Mouse (Mus musculus) intestine, postnatal 0 days (tissue): ENCODE measurements around the gene Cd164l2. TPM values are rescaled to one million over a fixed set of nuclear protein-coding genes. Genes with fewer than 3 reads are reported as not detected.

Experiments
- ATAC-seq: fragments of 200-750 bp; cut with Nextera tagmentation; 2 replicates; pipeline ENCODE4 v1.8.0; 2017; ENCODE audit warnings: mild to moderate bottlenecking, moderate TSS enrichment, moderate library complexity
- H3K27ac ChIP-seq: fragments of 300-500 bp; sonication (generic); 2 replicates; pipeline ENCODE4 v1.5.1; 2014; ENCODE audit warnings: mild to moderate bottlenecking, low read depth, low read length, moderate library complexity
- H3K27me3 ChIP-seq: fragments of 300-500 bp; sonication (generic); replicated peaks from 2 replicates; pipeline ENCODE4 v1.6.1; 2014; ENCODE audit warnings: low read length, mixed read lengths; ENCODE audit not compliant: control insufficient read depth, insufficient read depth
- H3K36me3 ChIP-seq: fragments of 300-500 bp; sonication (generic); 2 replicates; pipeline ENCODE4 v1.6.1; 2014; ENCODE audit warnings: mild to moderate bottlenecking, moderate library complexity; ENCODE audit not compliant: control insufficient read depth, insufficient read depth
- H3K4me1 ChIP-seq: fragments of 300-500 bp; sonication (generic); replicated peaks from 2 replicates; pipeline ENCODE4 v1.6.1; 2014; ENCODE audit warnings: antibody characterized with exemption, low read length, mixed read lengths; ENCODE audit not compliant: control insufficient read depth, insufficient read depth
- H3K4me2 ChIP-seq: fragments of 300-500 bp; sonication (generic); replicated peaks from 2 replicates; pipeline ENCODE4 v1.6.1; 2014; ENCODE audit warnings: low read depth, mild to moderate bottlenecking, moderate library complexity
- H3K4me3 ChIP-seq: fragments of 300-500 bp; sonication (generic); 2 replicates; pipeline ENCODE4 v1.5.1; 2014; ENCODE audit warnings: low read depth, low read length
- H3K9ac ChIP-seq: fragments of 300-500 bp; sonication (generic); 2 replicates; pipeline ENCODE4 v1.6.1; 2014; ENCODE audit warnings: mild to moderate bottlenecking, low read depth, low read length
- H3K9me3 ChIP-seq: fragments of 300-500 bp; sonication (generic); 2 replicates; pipeline ENCODE4 v1.6.1; 2016; ENCODE audit warnings: mixed run types; ENCODE audit not compliant: control insufficient read depth
- CTCF ChIP-seq: sonication (generic); IDR thresholded peaks from 2 replicates; pipeline ENCODE4 v1.5.1; 2016; ENCODE audit warnings: low read depth, mild to moderate bottlenecking, control low read depth, antibody characterized with exemption, moderate library complexity
- WGBS: fragments of 180-500 bp; shearing (Covaris S2); extraction: QIAGEN DNeasy Blood & Tissue Kit; methylation state at CpG from one replicate; pipeline ENCODE4 v1.1.7; 2014; 5-methylcytosine and 5-hydroxymethylcytosine counted together
- polyA plus RNA-seq: library from polyadenylated mRNA; unstranded; fragments of >200 nt; fragmentation: Nextera tagmentation; extraction: Ambion mirVana; gene quantifications from 2 replicates; pipeline ENCODE4 v1.2.1, GENCODE M21; 2015

Gene Cd164l2
- polyA plus RNA-seq, 1 experiment from 2014 or later, result 0.94 TPM

DNA sequence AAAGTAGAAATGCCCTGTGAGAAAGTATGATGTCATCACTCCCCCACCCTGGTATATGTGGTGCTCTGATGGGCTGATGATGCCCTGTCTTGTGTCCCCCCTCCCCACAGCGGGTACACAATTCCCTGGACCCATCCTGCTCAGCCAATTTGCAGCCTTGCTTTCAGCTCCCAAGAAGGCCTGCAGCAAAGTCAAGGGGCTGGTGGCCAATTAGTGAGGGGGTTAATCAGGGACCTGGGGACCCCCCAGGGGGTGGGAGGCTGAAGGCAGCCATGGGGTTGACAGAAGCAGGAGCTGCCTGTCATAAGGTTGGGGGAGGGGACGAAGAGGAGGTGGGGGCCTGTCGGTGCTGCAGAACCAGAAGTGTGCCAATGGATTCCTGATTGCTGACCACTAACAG lies 8.3 kb upstream of the Cd164l2 start:
- no peaks in the 10 kb centered on the region for H3K27me3 ChIP-seq
- H3K36me3 ChIP-seq, result no peaks in the 10 kb centered on the region
- H3K4me3 ChIP-seq, result no peak overlapping the region
- H3K27ac ChIP-seq, result no peak overlapping the region
- H3K9ac ChIP-seq, result no peak overlapping the region
- no peak overlapping the region for H3K4me2 ChIP-seq
- peaks cover 10% of the 10 kb centered on the region for H3K4me1 ChIP-seq
- H3K9me3 ChIP-seq, result no peaks in the 10 kb centered on the region
- no peak for ATAC-seq
- WGBS, result 75% methylated on average over 3 of the region's 3 CpGs
- TF ChIP-seq CTCF, result no peak

DNA sequence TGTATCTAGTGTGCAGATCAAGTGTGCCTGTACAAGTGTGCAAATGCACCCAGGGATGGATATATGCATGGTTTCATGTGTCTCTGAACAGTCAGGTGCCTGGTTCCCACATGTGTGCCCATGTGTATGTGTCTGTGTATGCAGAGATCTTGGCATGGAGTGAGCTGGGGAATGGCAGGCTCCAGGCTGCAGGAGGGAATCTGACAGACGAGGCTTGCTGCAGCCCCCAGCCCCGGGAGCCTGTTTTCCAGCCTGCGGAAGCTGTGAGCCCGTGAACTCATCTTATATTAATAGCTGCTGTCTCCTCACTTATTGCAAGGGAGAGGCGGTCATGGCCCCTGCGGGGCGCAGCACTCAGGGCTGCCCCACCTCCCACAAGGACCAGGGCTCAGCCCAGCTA lies 7.6 kb upstream of the Cd164l2 start:
- Histone ChIP-seq H3K27ac (no peak overlapping the region), H3K4me2 (no peak overlapping the region), H3K27me3 (no peaks in the 10 kb centered on the region), H3K4me1 (peaks cover 10% of the 10 kb centered on the region), H3K9ac (no peak overlapping the region), H3K9me3 (no peaks in the 10 kb centered on the region), H3K4me3 (no peak overlapping the region), H3K36me3 (no peaks in the 10 kb centered on the region)
- TF ChIP-seq CTCF, result no peak
- ATAC-seq, result no peak
- WGBS, result 44% methylated on average over 7 of the region's 7 CpGs

- no peak for ATAC-seq
- Histone ChIP-seq H3K9ac (no peak overlapping the region), H3K4me2 (no peak overlapping the region), H3K27ac (no peak overlapping the region), H3K27me3 (peaks cover 23% of the 10 kb centered on the region), H3K4me1 (peaks cover 9% of the 10 kb centered on the region), H3K36me3 (no peaks in the 10 kb centered on the region), H3K4me3 (no peak overlapping the region), H3K9me3 (no peaks in the 10 kb centered on the region)
- 5% methylated on average over 11 of the region's 11 CpGs for WGBS
- peak; percentile 89 for TF ChIP-seq CTCF
Measured at GRCm38 (mm10) chr4:133209366-133209765, 2.6 kb upstream of the Cd164l2 start.

GRCm38 (mm10) chr4:133210023-133210787 lies 1.7 kb upstream of the Cd164l2 start:
- H3K4me3 ChIP-seq, result no peak overlapping the region
- H3K36me3 ChIP-seq, result no peaks in the 10 kb centered on the region
- ATAC-seq, result no peak
- WGBS, result 91% methylated on average over 24 of the region's 24 CpGs
- H3K9me3 ChIP-seq, result no peaks in the 10 kb centered on the region
- H3K27me3 ChIP-seq, result peaks cover 23% of the 10 kb centered on the region
- H3K4me1 ChIP-seq, result peaks cover 9% of the 10 kb centered on the region
- H3K9ac ChIP-seq, result no peak overlapping the region
- TF ChIP-seq CTCF, result no peak
- H3K4me2 ChIP-seq, result no peak overlapping the region
- H3K27ac ChIP-seq, result no peak overlapping the region

- H3K36me3 ChIP-seq, result no peaks in the 10 kb centered on the region
- 94% methylated on average over 19 of the region's 19 CpGs for WGBS
- H3K9ac ChIP-seq, result no peak overlapping the region
- TF ChIP-seq CTCF, result no peak
- H3K27ac ChIP-seq, result no peak overlapping the region
- H3K4me2 ChIP-seq, result no peak overlapping the region
- ATAC-seq, result no peak
- H3K4me1 ChIP-seq, result peaks cover 9% of the 10 kb centered on the region
- H3K9me3 ChIP-seq, result no peaks in the 10 kb centered on the region
- no peak overlapping the region for H3K4me3 ChIP-seq
- peaks cover 23% of the 10 kb centered on the region for H3K27me3 ChIP-seq
Measured at GRCm38 (mm10) chr4:133210788-133211390, 1.0 kb upstream of the Cd164l2 start.

- peak overlapping the region; percentile 17 for H3K9ac ChIP-seq
- peak overlapping the region; percentile 100 for H3K4me2 ChIP-seq
- H3K27ac ChIP-seq, result no peak overlapping the region
- H3K4me1 ChIP-seq, result peaks cover 9% of the 10 kb centered on the region
- H3K36me3 ChIP-seq, result no peaks in the 10 kb centered on the region
- 2% methylated on average over 44 of the region's 44 CpGs for WGBS
- peak; percentile 69 for ATAC-seq
- TF ChIP-seq CTCF, result peak; percentile 51
- H3K9me3 ChIP-seq, result no peaks in the 10 kb centered on the region
- H3K27me3 ChIP-seq, result peaks cover 23% of the 10 kb centered on the region
- H3K4me3 ChIP-seq, result peak overlapping the region; percentile 61
Measured at GRCm38 (mm10) chr4:133212562-133213267, 784 bp downstream of the Cd164l2 start.
